Mouse (Mus musculus) small intestine, adult 2 months (tissue): ENCODE data around the gene Coq8b.
A peak's percentile ranks its signal among the peaks of the same experiment; 100 is the strongest.

Experiments used
- CTCF ChIP-seq: fragments of 200-500 bp; IDR thresholded peaks from 2 replicates; pipeline ENCODE4 v1.5.1; 2012; ENCODE audit warnings: low read depth, mild to moderate bottlenecking, control low read depth, inconsistent platforms, low read length, moderate library complexity, mixed read lengths; ENCODE audit not compliant: insufficient replicate concordance, insufficient read length; ENCODE audit errors: extremely low read depth
- POLR2A ChIP-seq: fragments of 200-500 bp; IDR thresholded peaks from 2 replicates; pipeline ENCODE4 v1.6.1; 2012; ENCODE audit warnings: low read depth, mild to moderate bottlenecking, control low read depth, inconsistent platforms, low read length, moderate library complexity

DNA sequence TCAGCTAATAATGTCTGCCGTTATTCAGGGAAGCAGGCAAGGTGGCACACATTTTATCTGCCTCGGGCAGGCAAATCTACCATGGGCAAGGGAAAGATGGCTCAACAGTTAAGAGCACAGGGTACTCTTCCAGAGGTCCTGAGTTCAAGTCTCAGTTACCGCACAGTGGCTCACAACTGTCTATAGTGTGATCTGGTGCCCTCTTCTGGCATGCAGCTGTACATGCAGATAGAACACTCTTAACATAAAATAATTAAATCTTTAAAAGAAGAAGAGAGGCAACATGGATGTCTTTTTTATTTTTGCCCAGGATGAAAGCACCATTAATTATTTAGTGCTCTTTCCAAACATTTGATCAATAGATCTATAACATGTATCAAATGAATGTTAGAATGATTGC, 44.4 kb downstream of the Coq8b start:
- TF ChIP-seq CTCF (peak; percentile 35; the same call in 1 of the 2 replicates), POLR2A (no peak)
